Mouse (Mus musculus): Measurements from ENCODE around the gene BC004004. TPM values are rescaled to one million over a fixed set of nuclear protein-coding genes. Genes with fewer than 3 reads are reported as not detected.
"Not testable (repeated sequence)": the region's sequence is repeated elsewhere in the genome, so short reads cannot be mapped to it uniquely, and the experiment has no call there.

BC004004 gene
- polyA plus RNA-seq, 1 experiment from 2014 or later = 79.2 TPM

- WGBS = 27% methylated on average over 15 of the region's 15 CpGs
- Histone ChIP-seq H3K4me3 (no peak overlapping the region), H3K27me3 (ENCODE audit: insufficient read depth, poor library complexity, severe bottlenecking) (0 out of 2 replicates have a peak, but pooled peaks cover 11% of the 10 kb centered on the region), H3K36me3 (peaks cover 19% of the 10 kb centered on the region), H3K4me1 (peaks cover 35% of the 10 kb centered on the region), H3K27ac (peak overlapping the region; percentile 31; the same call in 1 of the 2 replicates), H3K9me3 (no peaks in the 10 kb centered on the region)
- no peak for DNase-seq (ENCODE audit: low spot score)
These were observed 36.6 kb downstream of the BC004004 start for GRCm38 (mm10) chr17:29305058-29305806.

- H3K27ac ChIP-seq = 0 out of 2 replicates have a peak overlapping the region, but pooled peaks have one; percentile 32
These were observed 37.3 kb downstream of the BC004004 start for GRCm38 (mm10) chr17:29305871-29306270.

GRCm38 (mm10) chr17:29310056-29310623 is 41.6 kb downstream of the BC004004 start:
- H3K27me3 ChIP-seq (ENCODE audit: insufficient read depth, poor library complexity, severe bottlenecking) = 0 out of 2 replicates have a peak, but pooled peaks cover 11% of the 10 kb centered on the region
- 81% methylated on average over 21 of the region's 21 CpGs for WGBS
- H3K27ac ChIP-seq = no peak overlapping the region

More at GRCm38 (mm10) chr17:29305871-29306270, 37.3 kb downstream of the BC004004 start:
- Histone ChIP-seq H3K4me1 (peaks cover 35% of the 10 kb centered on the region), H3K27me3 (ENCODE audit: insufficient read depth, poor library complexity, severe bottlenecking) (0 out of 2 replicates have a peak, but pooled peaks cover 11% of the 10 kb centered on the region), H3K36me3 (peaks cover 14% of the 10 kb centered on the region), H3K9me3 (no peaks in the 10 kb centered on the region), H3K4me3 (no peak overlapping the region)
- DNase-seq (ENCODE audit: low spot score) = no peak
- 47% methylated on average over 7 of the region's 7 CpGs for WGBS

GRCm38 (mm10) chr17:29311602-29312001 is 43.0 kb downstream of the BC004004 start:
- H3K36me3 ChIP-seq = no peaks in the 10 kb centered on the region
- DNase-seq (ENCODE audit: low spot score) = no peak
- H3K4me1 ChIP-seq = peaks cover 13% of the 10 kb centered on the region
- H3K4me3 ChIP-seq = no peak overlapping the region
- H3K27ac ChIP-seq = no peak overlapping the region
- H3K9me3 ChIP-seq = 0 out of 2 replicates have a peak, but pooled peaks cover 4% of the 10 kb centered on the region
- 85% methylated on average over 8 of the region's 8 CpGs for WGBS
- H3K27me3 ChIP-seq (ENCODE audit: insufficient read depth, poor library complexity, severe bottlenecking) = no peaks in the 10 kb centered on the region

More at GRCm38 (mm10) chr17:29310056-29310623, 41.6 kb downstream of the BC004004 start:
- Histone ChIP-seq H3K4me3 (no peak overlapping the region), H3K36me3 (no peaks in the 10 kb centered on the region), H3K9me3 (0 out of 2 replicates have a peak, but pooled peaks cover 4% of the 10 kb centered on the region), H3K4me1 (peaks cover 15% of the 10 kb centered on the region)
- DNase-seq (ENCODE audit: low spot score) = no peak

GRCm38 (mm10) chr17:29312082-29312481 is 43.5 kb downstream of the BC004004 start:
- 0 out of 2 replicates have a peak, but pooled peaks cover 4% of the 10 kb centered on the region for H3K9me3 ChIP-seq
- 97% methylated on average over 2 of the region's 2 CpGs for WGBS
- no peaks in the 10 kb centered on the region for H3K27me3 ChIP-seq (ENCODE audit: insufficient read depth, poor library complexity, severe bottlenecking)
- H3K36me3 ChIP-seq = no peaks in the 10 kb centered on the region
- no peak overlapping the region for H3K27ac ChIP-seq
- DNase-seq (ENCODE audit: low spot score) = no peak
- H3K4me3 ChIP-seq = no peak overlapping the region
- peaks cover 16% of the 10 kb centered on the region for H3K4me1 ChIP-seq

DNA sequence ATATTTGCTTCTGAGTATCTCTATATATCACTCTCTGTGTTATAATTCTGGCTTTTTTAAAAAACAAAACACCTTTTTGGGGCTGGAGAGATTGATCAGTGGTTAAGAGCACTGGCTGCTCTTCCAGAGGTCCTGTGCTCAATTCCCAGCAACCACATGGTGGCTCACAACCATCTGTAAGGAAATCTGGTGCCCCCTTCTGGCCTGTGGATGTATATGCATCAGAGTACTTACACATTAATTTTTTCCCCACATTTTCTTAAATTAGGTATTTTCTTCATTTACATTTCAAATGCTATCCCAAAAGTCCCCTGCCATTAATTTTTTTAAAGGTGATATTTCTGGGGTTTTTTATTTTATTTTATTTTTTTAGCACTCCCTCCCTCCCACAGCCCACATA is 44.7 kb downstream of the BC004004 start:
- Histone ChIP-seq H3K4me1 (peaks cover 16% of the 10 kb centered on the region), H3K9me3 (0 out of 2 replicates have a peak, but pooled peaks cover 4% of the 10 kb centered on the region), H3K27ac (no peak overlapping the region), H3K36me3 (no peaks in the 10 kb centered on the region), H3K4me3 (no peak overlapping the region), H3K27me3 (ENCODE audit: insufficient read depth, poor library complexity, severe bottlenecking) (no peaks in the 10 kb centered on the region)
- DNase-seq (ENCODE audit: low spot score) = no peak

DNA sequence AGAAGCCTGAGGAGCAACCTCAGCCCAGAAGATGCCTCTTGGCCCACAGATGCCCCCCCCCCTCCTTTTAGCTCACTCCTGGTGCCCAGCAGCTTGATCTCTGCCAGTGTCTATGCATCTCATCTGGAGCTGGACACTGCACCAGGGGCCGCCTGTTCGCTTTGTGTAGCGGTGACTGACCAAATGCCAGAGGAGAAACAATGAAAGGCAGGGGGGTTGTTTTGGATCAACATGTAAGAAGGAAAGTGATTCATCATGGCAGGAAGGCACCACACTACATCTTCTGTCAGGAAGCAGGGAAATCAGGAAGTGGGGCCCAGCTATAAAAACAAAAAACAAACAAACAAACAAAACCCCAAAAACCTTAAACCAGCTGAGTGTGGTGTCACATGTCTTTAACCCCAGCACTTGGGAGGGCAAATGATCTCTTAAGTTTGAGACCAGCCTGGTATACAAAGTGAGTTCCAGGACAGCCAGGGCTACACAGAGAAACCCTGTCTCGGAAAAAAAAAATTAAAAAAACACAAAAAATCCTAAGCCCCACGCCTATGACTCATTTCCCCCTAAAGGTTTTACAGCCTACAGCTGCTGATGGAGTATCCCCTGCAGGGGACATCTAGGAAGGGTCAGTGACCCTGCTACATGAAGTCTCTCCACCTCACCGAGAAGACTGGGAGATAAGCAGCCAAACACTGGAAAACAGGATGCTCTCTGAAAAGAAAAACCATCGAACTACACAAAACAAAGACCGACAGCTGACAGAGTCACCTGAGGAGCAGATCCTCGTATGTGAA is 47.3 kb downstream of the BC004004 start:
- Histone ChIP-seq H3K36me3 (no peaks in the 10 kb centered on the region), H3K27me3 (ENCODE audit: insufficient read depth, poor library complexity, severe bottlenecking) (peaks cover 20% of the 10 kb centered on the region), H3K9me3 (0 out of 2 replicates have a peak, but pooled peaks cover 4% of the 10 kb centered on the region), H3K4me1 (peaks cover 37% of the 10 kb centered on the region), H3K4me3 (no peak overlapping the region), H3K27ac (peak overlapping the region; percentile 72)
- 42% methylated on average over 9 of the region's 9 CpGs for WGBS
- DNase-seq (ENCODE audit: low spot score) = no peak

- Histone ChIP-seq H3K4me1 (peaks cover 41% of the 10 kb centered on the region), H3K27ac (peak overlapping the region; percentile 72; the same call in 1 of the 2 replicates), H3K36me3 (no peaks in the 10 kb centered on the region), H3K4me3 (no peak overlapping the region), H3K9me3 (0 out of 2 replicates have a peak, but pooled peaks cover 4% of the 10 kb centered on the region), H3K27me3 (ENCODE audit: insufficient read depth, poor library complexity, severe bottlenecking) (peaks cover 30% of the 10 kb centered on the region)
- DNase-seq (ENCODE audit: low spot score) = no peak
- WGBS = 63% methylated on average over 3 of the region's 3 CpGs
These were observed 48.3 kb downstream of the BC004004 start for GRCm38 (mm10) chr17:29316891-29317290.

DNA sequence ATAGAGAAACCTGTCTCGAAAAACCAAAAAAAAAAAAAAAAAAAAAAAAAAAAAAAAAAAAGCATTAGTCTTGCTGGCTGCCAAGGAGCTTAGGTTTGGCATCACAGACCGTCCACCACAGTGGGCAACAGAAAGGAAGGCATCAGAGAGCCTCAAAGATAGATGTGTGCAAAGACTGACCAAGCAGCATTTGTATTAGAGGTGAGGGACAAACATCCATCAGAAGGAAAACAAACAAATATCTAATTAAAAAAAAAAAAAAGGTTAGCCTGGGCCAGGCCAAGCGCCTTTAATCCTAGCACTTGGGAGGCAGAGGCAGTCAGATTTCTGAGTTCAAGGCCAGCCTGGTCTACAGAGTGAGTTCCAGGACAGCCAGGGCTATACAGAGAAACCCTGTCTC is 48.8 kb downstream of the BC004004 start, which contains the start of gene Pi16:
Gene Pi16, plus strand, starts transcription at position 301 of the 400 bp plus-strand sequence.
- Histone ChIP-seq H3K27me3 (ENCODE audit: insufficient read depth, poor library complexity, severe bottlenecking) (peaks cover 35% of the 10 kb centered on the region), H3K27ac (peak within 1 kb of the TSS; percentile 72), H3K4me1 (peaks cover 46% of the 10 kb centered on the region)
- not testable (repeated sequence) for H3K4me3 ChIP-seq; H3K36me3 ChIP-seq; H3K9me3 ChIP-seq; DNase-seq (ENCODE audit: low spot score)
- WGBS = 85% methylated on average over 3 of the region's 3 CpGs

- peaks cover 48% of the 10 kb centered on the region for H3K27me3 ChIP-seq (ENCODE audit: insufficient read depth, poor library complexity, severe bottlenecking)
- DNase-seq (ENCODE audit: low spot score) = no peak
These were observed 50.2 kb downstream of the BC004004 start for GRCm38 (mm10) chr17:29318731-29319250.

DNA sequence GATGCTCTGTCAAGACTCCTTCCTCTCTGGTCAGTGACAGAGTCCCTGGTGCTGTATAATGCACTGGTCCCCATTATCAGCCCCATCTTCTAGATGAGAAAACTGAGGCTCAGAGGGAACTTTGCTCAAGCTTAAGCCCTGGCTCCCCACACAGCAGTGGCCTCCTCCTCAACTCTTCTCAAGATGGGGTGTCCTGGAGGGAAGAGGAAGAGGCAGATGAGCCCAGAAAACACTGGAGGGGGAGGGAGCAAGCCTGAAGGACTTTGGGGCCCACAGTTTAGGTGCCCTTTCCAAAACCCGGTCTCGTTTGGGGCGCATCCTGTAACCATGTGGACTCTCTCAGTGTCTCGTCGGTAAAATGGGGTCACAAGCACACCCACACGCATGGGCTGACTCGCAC is 50.9 kb downstream of the BC004004 start:
- H3K36me3 ChIP-seq = no peaks in the 10 kb centered on the region
- 77% methylated on average over 7 of the region's 7 CpGs for WGBS
- DNase-seq (ENCODE audit: low spot score) = no peak
- peaks cover 52% of the 10 kb centered on the region for H3K4me1 ChIP-seq
- H3K9me3 ChIP-seq = no peaks in the 10 kb centered on the region
- peaks cover 55% of the 10 kb centered on the region for H3K27me3 ChIP-seq (ENCODE audit: insufficient read depth, poor library complexity, severe bottlenecking)
- no peak overlapping the region for H3K4me3 ChIP-seq
- peak overlapping the region; percentile 10; the same call in 1 of the 2 replicates for H3K27ac ChIP-seq

More at GRCm38 (mm10) chr17:29318731-29319250, 50.2 kb downstream of the BC004004 start:
- Histone ChIP-seq H3K9me3 (no peaks in the 10 kb centered on the region), H3K36me3 (no peaks in the 10 kb centered on the region), H3K4me1 (peaks cover 52% of the 10 kb centered on the region), H3K4me3 (no peak overlapping the region), H3K27ac (peak overlapping the region; percentile 10; the same call in 1 of the 2 replicates)
- WGBS = 34% methylated on average over 6 of the region's 6 CpGs
